Mouse (Mus musculus) forebrain, embryonic 13.5 days (tissue): ENCODE measurements at regions not wholly inside any gene's neighbourhood (a gene's known extent, or its start where the extent isn't known, plus 50 kb on each side); places are given as distances from the start of the nearest gene placed in this dataset.
"Not testable (repeated sequence)": the region's sequence is repeated elsewhere in the genome, so short reads cannot be mapped to it uniquely, and the experiment has no call there.

Source experiments
- ATAC-seq: fragments of 200-750 bp; cut with Nextera tagmentation; 2 replicates; pipeline ENCODE4 v1.8.0; 2017
- H3K27ac ChIP-seq: fragments of 300-500 bp; sonication (generic); 2 replicates; pipeline ENCODE4 v1.5.1; 2015; ENCODE audit warnings: inconsistent platforms, mild to moderate bottlenecking, moderate library complexity
- H3K27me3 ChIP-seq: fragments of 300-500 bp; sonication (generic); 2 replicates; pipeline ENCODE4 v1.6.1; 2015; ENCODE audit warnings: mild to moderate bottlenecking, inconsistent platforms
- H3K36me3 ChIP-seq: fragments of 300-500 bp; sonication (generic); 2 replicates; pipeline ENCODE4 v1.6.1; 2015; ENCODE audit warnings: mild to moderate bottlenecking, inconsistent platforms; ENCODE audit not compliant: poor library complexity, severe bottlenecking
- H3K4me1 ChIP-seq: fragments of 300-500 bp; sonication (generic); 2 replicates; pipeline ENCODE4 v1.6.1; 2015; ENCODE audit warnings: inconsistent platforms
- H3K4me2 ChIP-seq: fragments of 300-500 bp; sonication (generic); 2 replicates; pipeline ENCODE4 v1.6.1; 2015; ENCODE audit warnings: inconsistent platforms, mild to moderate bottlenecking, moderate library complexity
- H3K4me3 ChIP-seq: fragments of 300-500 bp; sonication (generic); 2 replicates; pipeline ENCODE4 v1.5.1; 2015; ENCODE audit warnings: mild to moderate bottlenecking, inconsistent platforms
- H3K9ac ChIP-seq: fragments of 300-500 bp; sonication (generic); 2 replicates; pipeline ENCODE4 v1.6.1; 2015; ENCODE audit warnings: mild to moderate bottlenecking, inconsistent platforms
- H3K9me3 ChIP-seq: fragments of 300-500 bp; sonication (generic); replicated peaks from 2 replicates; pipeline ENCODE4 v1.6.1; 2016; ENCODE audit warnings: inconsistent platforms
- WGBS: fragments of 180-500 bp; shearing (Covaris S2); methylation state at CpG from one replicate; pipeline ENCODE4 v1.1.7; 2015; 5-methylcytosine and 5-hydroxymethylcytosine counted together

- 4% methylated on average over 14 of the region's 14 CpGs for WGBS
- peak; percentile 87 for ATAC-seq
- H3K27ac ChIP-seq, result not testable (repeated sequence)
Observed at GRCm38 (mm10) chr10:86636953-86637376, 68.3 kb downstream of the Hsp90b1 start.

GRCm38 (mm10) chr10:86636515-86636914, 68.8 kb downstream of the Hsp90b1 start:
- peak overlapping the region; percentile 35 for H3K4me3 ChIP-seq
- H3K36me3 ChIP-seq, H3K4me1 ChIP-seq, ATAC-seq, H3K9me3 ChIP-seq, H3K27me3 ChIP-seq, H3K27ac ChIP-seq: not testable (repeated sequence)
- 31% methylated on average over 6 of the region's 6 CpGs for WGBS
- peak overlapping the region; percentile 37; the same call in 1 of the 2 replicates for H3K9ac ChIP-seq
- peak overlapping the region; percentile 56 for H3K4me2 ChIP-seq

More at GRCm38 (mm10) chr10:86636953-86637376, 68.3 kb downstream of the Hsp90b1 start:
- H3K27me3 ChIP-seq, H3K36me3 ChIP-seq, H3K4me1 ChIP-seq, H3K9me3 ChIP-seq: not testable (repeated sequence)
- peak overlapping the region; percentile 56 for H3K4me2 ChIP-seq
- peak overlapping the region; percentile 35 for H3K4me3 ChIP-seq
- peak overlapping the region; percentile 37; the same call in 1 of the 2 replicates for H3K9ac ChIP-seq

GRCm38 (mm10) chr10:86626734-86627133, 78.6 kb downstream of the Hsp90b1 start:
- H3K27me3 ChIP-seq, H3K4me2 ChIP-seq, H3K4me3 ChIP-seq, H3K27ac ChIP-seq, H3K9ac ChIP-seq, H3K36me3 ChIP-seq, H3K9me3 ChIP-seq, ATAC-seq, H3K4me1 ChIP-seq: not testable (repeated sequence)

GRCm38 (mm10) chr10:86617958-86618664, 87.2 kb downstream of the Hsp90b1 start:
- not testable (repeated sequence) for H3K9ac ChIP-seq, H3K27ac ChIP-seq, ATAC-seq, H3K4me3 ChIP-seq, H3K27me3 ChIP-seq, H3K36me3 ChIP-seq, H3K9me3 ChIP-seq, H3K4me2 ChIP-seq, H3K4me1 ChIP-seq
- 88% methylated on average over 6 of the region's 6 CpGs for WGBS

GRCm38 (mm10) chr10:86612341-86612740, 93.0 kb downstream of the Hsp90b1 start:
- H3K27ac ChIP-seq, H3K9me3 ChIP-seq, H3K36me3 ChIP-seq, H3K4me3 ChIP-seq, H3K27me3 ChIP-seq, H3K4me1 ChIP-seq, H3K4me2 ChIP-seq, H3K9ac ChIP-seq, ATAC-seq: not testable (repeated sequence)
- WGBS, result 74% methylated on average over 1 of the region's 1 CpGs

- 87% methylated on average over 2 of the region's 2 CpGs for WGBS
- not testable (repeated sequence) for H3K27ac ChIP-seq, H3K36me3 ChIP-seq, H3K27me3 ChIP-seq, H3K4me2 ChIP-seq, H3K4me1 ChIP-seq, ATAC-seq, H3K9me3 ChIP-seq, H3K9ac ChIP-seq, H3K4me3 ChIP-seq
Observed at GRCm38 (mm10) chr10:86610027-86610426, 95.3 kb downstream of the Hsp90b1 start.

- not testable (repeated sequence) for H3K4me2 ChIP-seq, H3K4me1 ChIP-seq, H3K27me3 ChIP-seq, H3K36me3 ChIP-seq, H3K27ac ChIP-seq, H3K9me3 ChIP-seq, ATAC-seq, H3K9ac ChIP-seq, H3K4me3 ChIP-seq
- 50% methylated on average over 7 of the region's 7 CpGs for WGBS
Observed at GRCm38 (mm10) chr10:86600843-86601242, 102.1 kb upstream of the Syn3 start.

- 93% methylated on average over 7 of the region's 7 CpGs for WGBS
- H3K27me3 ChIP-seq, H3K36me3 ChIP-seq, H3K4me1 ChIP-seq, H3K27ac ChIP-seq, H3K4me2 ChIP-seq, H3K9ac ChIP-seq, H3K4me3 ChIP-seq, ATAC-seq, H3K9me3 ChIP-seq: not testable (repeated sequence)
Observed at GRCm38 (mm10) chr10:86599991-86600390, 101.3 kb upstream of the Syn3 start.

- WGBS, result 97% methylated on average over 2 of the region's 2 CpGs
- H3K9ac ChIP-seq, H3K27ac ChIP-seq, H3K4me1 ChIP-seq, H3K9me3 ChIP-seq, ATAC-seq, H3K36me3 ChIP-seq, H3K4me3 ChIP-seq, H3K27me3 ChIP-seq, H3K4me2 ChIP-seq: not testable (repeated sequence)
Observed at GRCm38 (mm10) chr10:86590211-86590610, 91.5 kb upstream of the Syn3 start.

GRCm38 (mm10) chr10:86566875-86567274, 68.2 kb upstream of the Syn3 start:
- not testable (repeated sequence) for ATAC-seq, H3K9ac ChIP-seq, H3K4me3 ChIP-seq, H3K4me1 ChIP-seq, H3K9me3 ChIP-seq, H3K36me3 ChIP-seq, H3K27ac ChIP-seq, H3K4me2 ChIP-seq, H3K27me3 ChIP-seq
- WGBS, result 61% methylated on average over 2 of the region's 2 CpGs

GRCm38 (mm10) chr10:86555843-86556242, 57.1 kb upstream of the Syn3 start:
- ATAC-seq, result no peak
- 62% methylated on average over 8 of the region's 8 CpGs for WGBS
- no peaks in the 10 kb centered on the region for H3K9me3 ChIP-seq

More at GRCm38 (mm10) chr10:86555843-86556242, 57.1 kb upstream of the Syn3 start:
- no peak overlapping the region for H3K9ac ChIP-seq
- H3K36me3 ChIP-seq, result no peaks in the 10 kb centered on the region
- H3K4me2 ChIP-seq, result no peak overlapping the region
- H3K27me3 ChIP-seq, result no peaks in the 10 kb centered on the region
- H3K27ac ChIP-seq, result no peak overlapping the region
- H3K4me3 ChIP-seq, result no peak overlapping the region
- no peaks in the 10 kb centered on the region for H3K4me1 ChIP-seq
